Mouse (Mus musculus) c-Kit-positive CD71-positive TER-119-negative erythroid progenitor cells, embryonic 14.5 days (primary cell): ENCODE results near the gene Tut1.
A peak's percentile ranks its signal among the peaks of the same experiment; 100 is the strongest.
"Not testable (repeated sequence)": the region's sequence is repeated elsewhere in the genome, so short reads cannot be mapped to it uniquely, and the experiment has no call there.

Source experiments
- DNase-seq: peaks from one replicate; pipeline ENCODE4 v3.0.0-alpha.2; 2013; ENCODE audit warnings: low read depth

Gene Tut1

DNA sequence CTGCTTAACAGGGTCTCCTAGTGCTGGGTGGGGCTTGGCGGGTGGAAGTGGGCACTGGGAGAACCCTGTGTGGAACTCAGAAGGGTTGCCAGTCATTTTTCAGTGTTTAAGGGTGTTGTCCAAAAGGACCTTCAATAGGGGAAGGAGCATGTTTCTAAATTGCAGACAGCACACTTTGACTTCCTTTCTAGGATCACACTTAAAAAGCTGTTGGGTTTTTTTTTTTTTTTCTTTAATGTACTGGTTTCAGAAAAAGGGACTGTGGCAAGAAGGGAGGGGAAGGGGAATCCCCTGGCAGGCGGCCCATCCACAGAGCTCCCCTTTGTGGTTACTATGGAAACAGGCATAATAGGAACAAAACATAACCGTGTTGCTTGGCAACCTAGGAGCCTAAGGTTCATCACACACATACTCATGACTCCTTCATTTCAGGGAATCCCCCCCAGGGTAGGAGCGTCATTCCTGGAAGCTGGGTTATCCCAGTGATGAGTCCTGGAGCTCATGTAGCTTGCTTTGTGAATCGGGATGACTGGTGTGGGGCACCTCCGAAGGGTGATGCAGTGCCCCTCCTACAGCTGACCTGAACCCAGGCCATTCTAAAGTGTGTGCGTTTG is 30.7 kb downstream of the Tut1 start:
- DNase-seq = peak; percentile 50

- no peak for DNase-seq
These were observed 32.2 kb downstream of the Tut1 start for GRCm38 (mm10) chr19:8985891-8986290.

- DNase-seq = no peak
These were observed 34.2 kb downstream of the Tut1 start for GRCm38 (mm10) chr19:8987816-8988215.

- no peak for DNase-seq
These were observed 34.9 kb downstream of the Tut1 start for GRCm38 (mm10) chr19:8988346-8989065.

DNA sequence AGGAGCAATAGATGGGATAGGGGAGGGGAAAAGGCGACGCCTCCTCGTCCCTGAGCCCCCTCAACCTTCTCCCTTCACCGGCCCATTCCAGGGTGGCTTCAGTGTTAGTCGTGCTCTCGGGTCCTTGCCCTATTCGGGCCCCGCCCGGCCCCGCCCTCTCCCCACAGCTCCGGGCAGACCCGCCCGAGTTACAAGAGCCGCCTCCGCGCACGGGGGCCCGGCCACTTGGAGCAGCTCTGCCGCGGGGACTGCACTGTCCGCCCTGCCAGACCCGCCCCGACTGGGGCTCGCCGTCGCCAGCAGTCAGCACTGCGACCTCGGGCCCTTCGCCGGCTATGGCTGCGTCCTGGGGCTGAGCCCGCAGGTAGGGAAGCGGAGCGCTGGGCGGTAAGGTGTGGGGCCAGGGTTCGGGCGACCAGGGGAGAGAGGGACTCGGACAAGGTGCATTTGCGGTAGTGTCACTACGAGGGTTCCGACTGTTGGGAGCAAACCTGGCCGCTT is 35.5 kb downstream of the Tut1 start, which contains the start of gene Ahnak:
Gene Ahnak (plus strand): TSS at position 219 of the 501 bp plus-strand sequence.
- peak; percentile 46 for DNase-seq

DNA sequence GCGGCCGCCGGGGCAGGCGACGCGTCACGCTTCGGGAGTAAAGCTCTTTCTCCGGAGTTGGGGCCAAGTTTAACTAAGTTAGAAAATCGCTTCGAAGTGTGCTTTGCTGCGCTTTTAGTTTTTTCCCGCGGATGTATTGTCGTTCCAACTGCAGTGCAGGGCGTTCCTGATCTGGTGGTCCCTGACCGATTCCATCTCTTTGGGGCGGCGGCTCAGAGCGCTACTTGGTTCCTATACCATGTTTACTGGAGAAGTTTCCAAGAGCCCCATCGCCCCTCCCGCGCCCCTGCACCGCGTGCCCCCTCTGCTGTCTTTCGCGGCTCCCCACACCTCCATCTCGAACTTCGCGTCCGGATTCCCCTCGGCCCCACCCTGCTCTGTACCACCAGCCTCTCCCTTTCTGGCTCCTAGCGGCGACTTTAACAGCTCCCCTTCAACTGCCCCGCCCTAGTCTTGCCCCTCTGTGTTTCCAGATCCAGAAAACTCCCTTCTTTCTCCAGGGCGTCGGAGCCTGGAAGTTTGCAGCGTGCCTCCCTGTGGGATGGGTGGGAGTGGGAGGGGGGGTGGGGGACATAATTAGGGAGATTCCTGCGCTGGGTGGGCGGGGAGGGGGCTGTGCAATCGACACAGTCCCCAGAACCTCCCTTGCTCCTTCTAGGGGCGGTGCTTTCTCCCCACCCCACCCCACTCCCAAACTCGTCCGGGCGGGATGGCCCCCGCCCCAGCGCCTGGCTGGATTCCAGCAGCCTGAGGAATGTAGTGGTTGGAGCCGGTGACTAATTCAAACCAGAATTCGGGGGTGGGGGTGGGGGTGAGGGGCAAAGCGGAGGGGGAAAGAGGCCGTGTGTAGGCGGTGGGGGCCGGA is 36.2 kb downstream of the Tut1 start:
- no peak for DNase-seq

DNA sequence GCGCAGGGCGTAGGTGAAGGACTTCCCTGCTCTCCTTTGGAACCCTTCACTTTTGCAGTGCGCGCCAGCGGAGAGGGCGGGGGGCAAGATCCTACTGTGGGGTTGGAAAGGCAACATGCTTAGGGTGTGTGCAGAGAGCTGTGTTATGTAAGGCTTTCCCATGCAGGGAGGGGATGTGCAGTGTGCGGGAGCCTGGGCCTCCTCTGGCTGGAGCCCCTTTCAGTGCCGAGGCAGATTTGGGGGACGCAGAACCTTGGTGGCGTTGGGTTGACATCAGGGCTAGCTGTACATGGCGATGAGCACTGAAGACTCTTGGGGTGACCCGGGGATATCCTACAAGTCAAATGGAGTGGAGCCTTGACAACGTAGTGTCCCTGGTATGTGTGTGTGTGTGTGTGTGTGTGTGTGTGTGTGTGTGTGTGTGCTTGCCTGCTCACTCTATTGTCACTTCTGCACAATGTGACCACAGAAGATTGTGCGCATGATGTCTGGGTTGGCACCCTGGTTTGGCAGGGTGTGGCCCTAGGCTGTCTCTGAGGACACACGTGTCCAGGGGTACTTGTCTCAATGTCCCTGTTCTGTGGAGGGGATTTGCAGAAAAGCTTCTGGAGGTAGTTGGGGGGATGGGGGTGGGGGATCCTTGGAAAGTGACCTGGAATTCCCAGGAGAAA is 36.9 kb downstream of the Tut1 start:
- no peak for DNase-seq

GRCm38 (mm10) chr19:8991245-8991870 is 37.7 kb downstream of the Tut1 start:
- DNase-seq = no peak

DNA sequence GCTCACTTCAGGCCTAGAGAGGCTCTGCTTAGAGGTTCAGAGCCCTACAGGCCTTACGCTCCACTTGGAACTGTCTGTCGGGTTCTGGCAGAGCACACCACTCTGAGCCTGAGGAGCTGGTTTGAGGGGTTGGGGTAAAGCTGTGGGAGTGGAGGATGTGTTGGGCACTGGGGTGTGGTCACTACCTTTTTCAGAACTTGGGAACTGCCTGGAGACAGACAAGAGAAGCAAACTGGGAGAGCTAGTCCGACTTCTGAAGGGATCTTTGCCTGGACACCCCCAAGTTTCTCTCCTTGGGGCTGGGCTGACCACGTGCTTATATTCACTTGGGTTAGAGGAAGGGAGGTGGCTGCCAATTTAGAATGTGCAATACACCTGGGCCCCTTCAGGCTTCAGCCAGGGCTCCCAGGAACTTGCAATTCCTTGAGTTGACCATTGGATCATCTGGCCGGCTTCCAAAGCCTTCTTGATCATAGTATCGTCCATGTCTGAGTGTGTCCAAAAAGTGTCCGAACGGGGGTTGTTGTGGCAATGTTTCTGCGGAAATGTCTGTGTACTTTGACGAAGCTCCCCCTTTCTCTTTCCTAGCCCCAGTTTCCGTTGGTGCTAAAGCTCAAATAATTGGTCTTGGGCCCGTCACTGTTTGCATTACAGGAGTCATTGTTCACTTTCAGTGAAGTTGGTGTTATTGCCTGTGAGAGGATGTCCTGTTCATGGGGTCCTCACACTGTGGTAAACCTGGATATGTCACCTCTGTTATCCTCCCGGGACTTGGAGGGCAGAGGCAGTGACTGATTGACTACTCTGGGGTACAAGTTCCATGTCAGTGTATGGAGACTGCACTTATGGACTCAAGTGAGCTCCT is 38.5 kb downstream of the Tut1 start:
- DNase-seq = no peak

DNA sequence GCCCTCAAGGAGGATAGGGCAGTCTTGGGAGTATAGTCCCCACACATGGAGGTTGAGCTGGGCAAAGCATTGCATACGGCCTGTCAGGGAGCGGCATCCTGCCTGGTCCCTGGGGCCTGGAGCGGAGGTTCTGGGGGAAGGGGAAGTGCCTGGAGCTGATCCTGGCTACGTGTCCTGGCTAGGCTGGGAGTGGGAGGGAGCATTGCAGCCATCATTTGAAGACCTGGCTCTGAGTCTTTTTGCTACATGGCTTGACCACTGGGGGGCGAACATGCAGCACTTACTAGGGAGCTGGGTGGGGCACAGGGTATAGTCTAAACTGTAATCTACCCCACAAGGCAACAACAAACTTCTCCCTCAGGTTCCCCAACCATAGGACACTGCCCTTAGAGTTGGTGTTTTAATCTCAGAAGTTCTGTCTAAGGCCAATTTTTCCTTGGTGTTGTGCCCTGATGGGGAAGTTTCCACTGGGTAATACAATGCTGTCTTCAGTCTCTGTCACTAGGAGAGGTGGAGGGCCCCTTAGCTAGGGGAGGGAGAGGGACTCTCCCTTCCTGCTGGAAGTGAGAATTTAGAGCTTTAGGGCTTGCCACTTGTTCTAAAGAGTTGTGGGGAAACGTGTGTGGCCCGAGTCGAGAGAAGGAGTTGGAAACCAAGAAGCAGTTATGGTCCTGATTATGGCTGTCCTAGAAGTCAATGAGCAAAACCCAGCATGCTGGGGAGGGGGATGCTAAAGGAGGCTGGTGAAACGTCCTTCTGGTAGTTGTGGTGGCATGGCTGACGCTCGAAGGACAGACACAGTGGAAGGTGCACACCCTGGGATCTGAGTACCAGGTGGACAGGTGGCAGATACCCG is 39.4 kb downstream of the Tut1 start:
- peak; percentile 71 for DNase-seq

DNA sequence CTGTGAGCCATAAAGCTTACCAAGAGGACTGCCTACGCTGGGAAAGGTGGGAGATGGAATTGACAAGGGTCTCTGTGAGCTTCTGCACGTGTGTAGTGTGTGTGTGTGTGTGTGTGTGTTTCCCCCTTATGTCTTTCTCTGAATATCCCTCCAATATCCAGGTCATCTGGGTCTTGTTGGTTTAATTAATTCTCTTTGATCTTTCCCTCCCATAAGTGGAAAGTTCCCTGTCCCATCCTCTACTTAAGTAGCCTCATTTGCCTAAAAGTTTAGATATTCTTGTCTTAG is 39.9 kb downstream of the Tut1 start:
- no peak for DNase-seq

- DNase-seq = no peak
These were observed 41.4 kb downstream of the Tut1 start for GRCm38 (mm10) chr19:8994813-8995607.

DNA sequence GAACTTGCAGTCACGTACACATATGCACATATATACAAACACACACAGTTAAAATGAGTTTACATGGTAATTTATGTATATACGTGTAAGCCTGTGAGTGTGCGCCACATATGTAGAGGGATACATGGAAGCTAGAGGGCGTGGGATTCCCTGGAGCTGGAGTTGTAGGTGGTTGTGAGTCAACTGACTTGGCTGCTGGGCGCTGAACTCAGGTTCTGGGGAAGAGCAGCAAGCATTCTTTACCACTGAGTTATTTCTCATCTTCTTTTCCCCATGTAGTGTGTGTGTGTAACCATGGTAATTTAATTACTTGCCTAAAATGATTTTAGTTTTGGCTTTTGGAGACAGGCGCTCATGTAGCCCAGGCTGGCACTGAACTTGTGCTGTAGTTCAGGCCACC is 43.0 kb downstream of the Tut1 start:
- DNase-seq = no peak

- peak; percentile 47 for DNase-seq
These were observed 43.9 kb downstream of the Tut1 start for GRCm38 (mm10) chr19:8997546-8997945.

DNA sequence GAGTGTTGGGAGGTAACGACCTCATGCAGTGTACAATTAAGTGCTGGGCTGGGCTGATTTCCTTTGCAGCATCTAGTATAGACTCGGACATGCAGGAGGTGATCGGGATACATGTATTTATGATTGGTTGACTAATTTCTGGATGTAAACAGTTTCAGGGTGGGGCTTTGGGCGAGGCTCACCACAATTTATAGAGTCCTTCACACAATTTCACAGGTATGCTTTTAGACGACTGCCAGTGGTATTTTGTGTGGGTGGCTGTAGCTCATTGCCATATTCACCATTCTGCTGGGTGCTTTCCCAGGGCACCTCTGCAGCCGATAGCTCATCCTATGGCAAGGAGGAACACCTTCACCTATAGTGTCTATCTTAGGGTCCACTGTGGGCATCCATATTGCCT is 44.9 kb downstream of the Tut1 start:
- no peak for DNase-seq

- DNase-seq = no peak
These were observed 45.6 kb downstream of the Tut1 start for GRCm38 (mm10) chr19:8999223-8999622.

DNA sequence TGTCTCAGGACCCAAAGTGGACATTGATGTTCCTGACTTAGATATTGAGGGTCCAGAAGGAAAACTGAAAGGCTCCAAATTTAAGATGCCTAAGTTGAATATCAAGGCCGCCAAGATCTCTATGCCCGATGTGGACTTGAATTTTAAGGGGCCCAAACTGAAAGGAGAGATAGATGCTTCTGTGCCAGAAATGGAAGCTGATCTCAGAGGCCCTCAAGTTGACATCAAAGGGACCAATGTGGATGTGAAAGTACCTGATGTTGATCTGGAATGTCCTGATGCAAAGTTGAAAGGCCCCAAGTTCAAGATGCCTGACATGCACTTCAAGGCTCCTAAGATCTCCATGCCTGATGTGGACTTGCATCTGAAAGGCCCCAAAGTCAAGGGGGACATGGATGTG is 53.3 kb downstream of the Tut1 start:
- DNase-seq = not testable (repeated sequence)
